Mouse (Mus musculus) liver (tissue): Measurements from ENCODE around the gene Ifitm1.

Experiments used
- DNase-seq: peaks from one replicate; pipeline ENCODE4 v3.0.0-alpha.2; 2020; ENCODE audit warnings: mixed read lengths

Gene Ifitm1

GRCm38 (mm10) chr7:140966921-140967320 is at the start of gene Ifitm1:
Gene Ifitm1 (plus strand): TSS chr7:140967221.
- no peak for DNase-seq

GRCm38 (mm10) chr7:140919911-140920310 is 47.1 kb upstream of the Ifitm1 start:
- DNase-seq = no peak

DNA sequence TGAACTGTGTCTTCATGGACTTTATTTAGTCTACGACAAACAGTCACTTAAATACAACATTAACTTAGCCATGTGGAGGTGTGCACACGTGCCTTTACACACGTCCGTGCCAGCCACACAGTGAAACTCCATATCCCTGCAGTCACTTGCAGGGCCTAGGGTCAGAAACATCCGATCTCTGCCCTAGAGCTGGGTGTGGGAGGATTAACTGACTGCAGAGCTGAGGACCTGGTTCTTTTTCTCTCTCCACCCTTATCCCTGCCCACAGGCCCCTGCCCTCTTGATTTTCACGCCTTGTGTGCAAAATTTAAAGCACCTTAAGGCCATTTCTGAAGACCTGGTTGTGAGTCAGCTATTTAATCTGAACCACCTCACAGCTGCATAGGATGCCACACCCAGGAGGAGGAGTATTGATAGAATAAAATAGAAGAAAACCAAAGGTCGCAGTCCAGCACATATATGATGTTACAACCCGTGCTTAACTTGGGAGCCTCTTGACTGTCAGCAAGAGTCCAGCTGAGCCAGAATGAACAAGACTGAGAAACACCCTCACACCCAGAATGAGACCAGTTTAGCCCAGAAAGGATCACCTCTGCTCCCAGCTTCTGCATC is 46.5 kb upstream of the Ifitm1 start, which contains the start of gene Nlrp6:
Gene Nlrp6, plus strand, starts transcription at position 485 of the 612 bp plus-strand sequence.
- DNase-seq = no peak

DNA sequence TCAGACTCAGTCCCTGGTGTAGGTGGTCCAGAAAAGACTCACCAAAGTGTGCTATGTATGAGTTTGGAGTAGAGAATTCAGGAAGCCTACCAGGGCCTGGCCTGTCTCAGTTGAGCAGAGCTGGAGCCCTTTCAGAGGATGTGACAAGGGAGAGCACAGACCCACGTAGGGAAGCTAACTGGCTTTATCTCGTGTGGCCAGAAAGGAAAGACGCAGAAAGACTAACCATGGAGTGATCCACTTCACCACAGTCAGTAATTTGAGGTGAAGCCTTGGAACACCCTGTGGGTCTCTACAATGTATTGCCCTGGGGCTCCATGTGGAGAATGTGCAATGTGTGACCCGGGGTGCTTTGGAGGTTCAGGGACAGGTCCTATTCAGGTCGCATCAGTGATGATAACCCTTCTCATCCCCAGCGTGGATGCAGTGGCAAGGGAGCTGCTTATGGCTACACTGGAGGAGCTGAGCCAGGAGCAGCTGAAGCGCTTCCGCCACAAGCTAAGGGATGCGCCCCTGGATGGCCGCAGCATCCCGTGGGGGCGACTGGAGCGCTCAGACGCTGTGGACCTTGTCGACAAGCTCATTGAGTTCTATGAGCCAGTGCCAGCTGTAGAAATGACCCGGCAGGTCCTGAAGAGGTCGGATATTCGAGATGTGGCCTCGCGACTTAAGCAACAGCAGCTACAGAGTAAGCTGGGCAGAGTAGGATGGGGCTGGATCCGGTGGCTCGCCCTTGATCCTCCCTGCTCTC is 45.6 kb upstream of the Ifitm1 start:
- no peak for DNase-seq

DNA sequence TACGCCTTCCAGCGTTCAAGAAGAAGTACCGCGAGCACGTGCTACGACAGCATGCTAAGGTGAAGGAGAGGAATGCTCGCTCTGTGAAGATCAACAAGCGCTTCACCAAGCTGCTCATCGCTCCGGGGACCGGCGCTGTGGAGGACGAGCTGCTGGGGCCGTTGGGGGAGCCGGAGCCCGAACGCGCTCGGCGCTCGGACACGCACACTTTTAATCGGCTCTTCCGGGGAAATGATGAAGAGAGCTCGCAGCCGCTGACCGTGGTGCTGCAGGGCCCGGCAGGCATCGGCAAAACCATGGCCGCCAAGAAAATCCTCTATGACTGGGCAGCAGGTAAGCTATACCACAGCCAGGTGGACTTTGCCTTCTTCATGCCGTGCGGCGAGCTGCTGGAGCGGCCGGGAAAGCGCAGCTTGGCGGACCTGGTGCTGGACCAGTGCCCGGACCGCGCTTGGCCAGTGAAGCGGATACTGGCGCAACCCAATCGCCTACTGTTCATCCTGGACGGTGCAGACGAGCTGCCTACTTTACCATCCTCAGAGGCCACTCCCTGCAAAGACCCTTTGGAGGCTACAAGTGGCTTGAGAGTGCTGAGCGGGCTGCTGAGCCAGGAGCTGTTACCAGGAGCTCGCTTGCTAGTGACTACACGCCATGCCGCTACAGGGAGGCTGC is 44.5 kb upstream of the Ifitm1 start:
- DNase-seq = peak; percentile 25

GRCm38 (mm10) chr7:140923070-140923775 is 43.8 kb upstream of the Ifitm1 start:
- DNase-seq = no peak

GRCm38 (mm10) chr7:140927181-140927580 is 39.8 kb upstream of the Ifitm1 start:
- no peak for DNase-seq

- no peak for DNase-seq
Measured at GRCm38 (mm10) chr7:140938436-140938835, 28.6 kb upstream of the Ifitm1 start.

DNA sequence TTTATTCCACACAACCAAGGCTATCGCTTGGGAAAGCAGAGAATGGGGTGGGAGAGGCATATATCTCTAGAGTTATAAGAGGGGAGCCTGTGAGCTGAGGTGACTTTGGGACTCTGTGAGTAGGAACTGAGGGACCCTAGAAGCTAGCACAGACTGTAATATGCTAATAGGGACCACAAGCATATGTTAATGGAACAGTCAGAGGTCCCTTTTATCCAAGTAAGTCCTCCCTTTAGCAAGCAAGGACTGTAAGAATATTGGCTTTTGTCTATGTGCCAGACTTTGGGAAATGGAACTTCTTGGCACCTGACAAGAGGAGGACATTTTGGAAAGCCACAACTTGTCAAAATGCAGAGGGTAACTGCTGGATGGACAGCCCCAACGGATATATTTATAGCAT is 28.1 kb upstream of the Ifitm1 start:
- no peak for DNase-seq

GRCm38 (mm10) chr7:140939669-140940171 is 27.3 kb upstream of the Ifitm1 start:
- peak; percentile 47 for DNase-seq

DNA sequence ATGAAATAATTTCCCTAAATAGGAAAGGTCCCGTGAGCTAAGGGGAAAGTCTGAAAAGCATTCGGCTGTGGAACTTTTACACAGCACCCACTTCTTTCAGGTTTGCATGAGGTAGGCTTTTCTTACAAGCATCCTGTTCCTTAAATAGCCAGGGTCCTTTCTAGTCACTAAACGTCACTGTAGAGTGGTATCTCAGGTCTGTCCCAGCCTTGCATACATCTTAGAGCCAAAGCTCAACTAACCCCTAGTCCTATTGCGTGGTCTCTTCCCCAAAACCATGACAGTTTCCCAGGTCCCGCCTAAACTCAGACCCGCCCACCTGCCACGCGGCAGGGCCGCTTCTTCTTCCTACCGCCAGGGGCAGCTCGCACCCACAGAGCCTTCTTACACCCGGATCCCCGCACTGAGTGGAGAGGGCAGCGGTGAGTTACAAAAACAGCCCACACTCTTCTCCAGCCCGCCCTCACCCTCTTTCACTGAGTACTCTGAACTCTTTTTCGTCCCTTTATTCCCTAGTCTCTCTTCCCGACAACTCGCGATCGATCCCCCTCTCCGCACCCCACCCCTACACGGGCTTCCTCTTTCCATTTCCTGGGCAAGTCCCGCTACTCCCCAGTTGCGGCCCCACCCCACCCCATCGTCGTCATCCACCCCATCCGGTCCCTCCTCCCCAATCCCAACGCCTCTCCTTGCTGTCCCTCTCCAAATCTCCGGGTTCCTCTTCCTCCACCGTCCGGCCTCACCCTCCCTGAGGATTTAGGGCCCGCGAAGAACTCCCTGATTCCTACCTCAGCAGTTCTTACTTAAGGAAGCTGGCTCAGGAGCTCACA is 25.6 kb upstream of the Ifitm1 start, which contains the start of gene Pgghg:
Gene Pgghg, plus strand, starts transcription at position 170 of the 830 bp plus-strand sequence.
- DNase-seq = peak; percentile 87

- no peak for DNase-seq
Measured at GRCm38 (mm10) chr7:140942341-140942740, 24.7 kb upstream of the Ifitm1 start.

DNA sequence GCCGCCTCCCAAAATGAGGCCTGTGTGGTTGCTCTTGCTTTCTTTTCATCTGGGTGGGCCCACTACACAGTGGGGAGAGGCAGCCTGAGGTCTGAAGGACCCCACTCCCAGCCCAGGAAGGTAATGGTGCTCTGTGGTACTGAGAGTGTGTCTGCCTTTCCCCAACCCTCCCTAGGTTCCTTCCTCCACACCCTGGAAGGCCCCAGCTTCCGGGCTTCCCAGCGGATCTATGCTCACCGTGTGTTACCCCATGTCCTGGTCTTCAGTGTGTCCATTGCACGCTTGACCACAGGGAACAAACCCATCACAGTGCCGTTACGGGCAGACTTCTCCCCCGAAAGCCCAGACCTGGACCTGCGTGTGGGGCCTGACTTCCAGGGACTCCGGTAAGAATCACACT is 24.2 kb upstream of the Ifitm1 start:
- no peak for DNase-seq

- DNase-seq = no peak
Measured at GRCm38 (mm10) chr7:140943356-140943755, 23.7 kb upstream of the Ifitm1 start.

DNA sequence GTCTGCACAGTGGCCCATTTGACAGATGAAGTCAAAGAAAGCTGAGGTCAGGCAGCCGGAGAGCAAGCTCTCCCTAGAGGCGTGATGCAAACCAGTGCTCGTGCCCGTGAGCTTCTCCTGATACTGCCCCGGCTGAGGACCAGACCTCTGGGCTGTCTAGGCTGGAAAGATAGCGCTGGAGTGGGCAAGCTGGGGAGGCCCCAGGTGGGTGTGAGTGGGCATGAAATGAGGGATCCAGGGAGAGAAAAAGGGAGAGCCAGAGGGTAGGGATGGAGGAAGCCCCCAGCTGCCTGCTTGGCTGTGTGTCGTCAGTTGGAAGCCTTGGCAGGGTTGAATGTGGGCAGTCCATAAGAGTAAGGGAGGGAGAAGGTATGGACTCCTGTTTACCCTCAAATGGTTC is 22.8 kb upstream of the Ifitm1 start:
- DNase-seq = no peak

DNA sequence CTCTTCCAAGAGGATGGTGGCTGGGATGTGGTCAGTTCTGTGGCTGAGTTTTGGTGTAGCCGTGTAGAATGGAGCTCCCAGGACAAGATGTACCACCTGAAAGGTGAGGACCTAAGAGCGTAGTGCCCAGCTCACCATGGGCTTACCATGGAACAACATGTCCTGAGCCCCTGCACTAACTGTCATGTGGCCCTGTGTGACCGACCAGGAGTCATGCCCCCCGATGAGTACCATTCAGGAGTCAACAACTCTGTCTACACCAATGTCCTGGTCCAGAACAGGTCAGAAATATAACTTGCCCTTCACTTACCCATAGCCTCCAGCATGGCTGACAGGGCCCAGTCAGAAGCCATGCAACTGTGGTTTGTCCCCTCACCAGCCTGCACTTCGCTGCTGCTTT is 21.8 kb upstream of the Ifitm1 start:
- no peak for DNase-seq

GRCm38 (mm10) chr7:140946311-140946710 is 20.7 kb upstream of the Ifitm1 start:
- no peak for DNase-seq

DNA sequence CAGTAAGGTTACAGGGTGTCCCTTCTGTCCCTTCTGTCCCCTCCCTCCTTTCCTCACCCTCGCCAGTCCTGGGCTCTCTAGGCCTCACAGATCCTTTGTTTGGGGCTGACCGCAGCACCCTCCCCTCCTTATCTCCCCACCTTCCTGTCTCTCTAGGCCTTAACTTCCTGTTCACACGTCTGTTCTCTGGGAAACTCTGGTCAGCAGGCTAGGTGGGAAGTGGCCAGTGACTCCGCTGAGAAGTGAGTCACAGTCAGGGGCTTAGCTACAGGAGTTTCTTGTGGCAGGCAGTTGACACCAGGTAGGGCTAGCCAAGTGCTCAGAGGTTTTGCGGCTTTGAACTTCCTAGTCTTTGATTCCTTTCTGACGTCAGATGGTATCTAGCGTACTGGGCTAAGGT is 20.0 kb upstream of the Ifitm1 start:
- no peak for DNase-seq

GRCm38 (mm10) chr7:140948161-140948560 is 18.9 kb upstream of the Ifitm1 start:
- no peak for DNase-seq

DNA sequence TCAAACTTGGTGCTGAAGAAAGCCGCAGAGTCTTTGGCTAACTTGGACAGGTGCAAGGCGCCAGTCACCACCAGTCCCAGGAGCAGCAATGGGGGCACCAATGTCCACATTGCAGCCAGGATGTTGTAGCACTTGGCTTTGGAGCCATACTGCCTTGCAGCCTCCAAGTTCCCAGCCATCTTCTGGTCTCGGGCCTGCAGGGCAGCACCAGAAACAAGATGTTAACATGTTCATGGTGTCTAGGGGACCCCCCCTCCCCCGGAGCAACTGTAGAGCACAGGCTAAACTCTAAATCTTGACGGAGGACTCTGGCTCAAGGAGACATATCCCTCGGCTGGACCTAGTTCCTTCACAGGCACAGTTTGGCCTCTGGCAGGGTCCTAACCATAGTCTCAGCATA is 17.8 kb upstream of the Ifitm1 start:
- DNase-seq = no peak

DNA sequence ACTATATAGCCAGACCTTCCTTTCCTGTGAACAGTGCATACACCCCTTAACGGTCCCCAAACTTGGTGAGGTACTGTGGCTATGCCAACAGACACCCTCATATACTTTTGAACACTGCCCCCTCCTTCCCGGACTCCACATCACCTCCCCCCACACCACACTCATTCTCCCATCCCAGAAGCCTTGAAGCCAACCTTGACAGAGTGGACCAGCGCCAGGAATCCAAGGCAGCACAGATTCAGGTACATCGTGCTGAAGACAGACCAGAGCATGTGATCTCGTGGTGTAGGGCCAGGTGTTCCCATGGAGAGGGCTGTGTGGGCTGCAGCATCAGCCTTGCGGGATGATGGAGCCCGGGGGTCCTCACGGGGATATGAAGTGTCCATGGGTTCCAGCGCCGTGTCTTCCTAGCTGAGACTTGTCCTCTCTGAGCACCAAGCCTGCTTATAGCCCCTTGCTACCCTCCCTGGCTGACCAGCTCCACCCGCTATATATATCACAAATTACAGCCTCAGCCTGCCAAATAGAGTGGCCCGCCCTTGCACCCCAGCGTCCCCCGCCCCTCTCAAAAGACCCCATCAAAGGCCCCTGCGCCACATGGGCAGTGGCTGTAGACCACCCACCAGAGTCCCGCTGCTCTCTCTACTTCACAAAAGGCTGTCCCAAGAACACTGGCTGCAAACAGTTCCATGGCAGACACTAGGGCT is 17.0 kb upstream of the Ifitm1 start, which contains the start of gene Ifitm5:
Gene Ifitm5, minus strand, starts transcription at position 468 of the 707 bp plus-strand sequence.
- DNase-seq = no peak
